Mouse (Mus musculus): ENCODE measurements around the gene Tcea3. TPM values are rescaled to one million over a fixed set of nuclear protein-coding genes. Genes with fewer than 3 reads are reported as not detected.

Tcea3 gene
- total RNA-seq, 1 experiment: 75.1 TPM

DNA sequence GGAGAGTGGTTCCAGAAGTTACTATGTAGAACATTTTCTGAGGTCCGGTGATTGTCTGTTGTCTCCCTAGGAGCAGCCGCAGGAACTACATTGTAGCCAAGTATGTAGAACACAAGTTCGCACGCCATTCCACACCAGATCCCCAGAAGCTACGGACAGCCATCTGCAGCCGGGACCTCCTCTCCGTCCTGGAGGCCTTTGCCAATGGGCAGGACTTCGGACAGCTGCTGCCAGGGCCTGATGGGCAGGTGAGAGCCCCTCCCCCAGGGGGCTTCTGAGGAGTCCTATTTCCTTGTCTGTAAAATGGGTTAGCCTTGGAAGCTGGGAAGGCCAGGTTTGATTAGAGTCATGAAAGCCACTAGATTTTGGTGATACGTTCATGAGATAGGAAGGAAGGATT, 8.4 kb upstream of the Tcea3 start:
- Histone ChIP-seq H3K27ac (ENCODE audit: insufficient read depth, low read depth, low read length, poor library complexity, severe bottlenecking) (no peak overlapping the region), H3K4me3 (ENCODE audit: insufficient read depth in 1 of 2, low read depth in 1 of 2, low read length in 2 of 2, poor library complexity in 1 of 2, severe bottlenecking in 1 of 2) (no peak overlapping the region), H3K36me3 (ENCODE audit: control insufficient read depth, insufficient read depth, low read length, poor library complexity, severe bottlenecking) (peaks cover 36% of the 10 kb centered on the region), H3K9me3 (ENCODE audit: control insufficient read depth, insufficient read depth, low read depth, low read length) (no peaks in the 10 kb centered on the region), H3K4me1 (ENCODE audit: control insufficient read depth in 2 of 2, insufficient read depth in 2 of 2, low read length in 2 of 2, poor library complexity in 1 of 2) (peaks cover 3 to 23% of the 10 kb centered on the region in 2 experiments; a peak in 2 of 4 replicates), H3K9ac (ENCODE audit: insufficient read depth, low read depth, low read length, poor library complexity, severe bottlenecking) (no peak overlapping the region)
- DNase-seq (ENCODE audit: low read depth, low spot score): no peak
- in situ Hi-C loops (cut with MboI; ENCODE audit: low sequenced_read_pairs in 2 of 2, unreplicated experiment in 2 of 2): no loop called here
- TF ChIP-seq HCFC1 (IDR thresholded peaks at IDR 0.05; ENCODE audit: borderline replicate concordance, insufficient read depth, low read length): no peak
- no peak for TF ChIP-seq ZNF384 (IDR thresholded peaks at IDR 0.05; ENCODE audit: low read depth, low read length)
- TF ChIP-seq ZC3H11A (IDR thresholded peaks at IDR 0.05; ENCODE audit: borderline replicate concordance, low read depth, low read length): no peak
- no peak for TF ChIP-seq MAFK (IDR thresholded peaks at IDR 0.05; ENCODE audit: insufficient read depth, low read depth, low read length)
- no peak for TF ChIP-seq CHD2 (IDR thresholded peaks at IDR 0.05; ENCODE audit: low read depth, low read length)

DNA sequence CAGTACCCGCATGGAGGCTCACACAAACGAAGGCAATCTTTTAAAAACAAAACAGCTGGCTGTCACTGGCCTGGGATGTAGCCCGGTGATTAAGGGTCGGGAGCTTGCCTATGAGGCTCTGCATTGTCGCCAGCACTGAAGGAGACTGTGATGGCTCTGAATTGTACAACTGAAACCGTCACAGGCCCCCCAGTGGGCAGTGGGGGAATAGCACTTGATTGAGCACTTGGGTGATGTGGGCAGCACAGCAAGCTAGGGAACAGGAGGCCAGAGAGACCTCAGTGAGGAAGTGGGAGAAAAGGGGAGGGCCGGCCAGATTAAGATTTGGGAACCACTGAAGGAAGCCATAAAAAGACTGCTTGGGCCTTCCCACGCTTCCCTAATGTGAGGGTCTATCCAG, 7.9 kb upstream of the Tcea3 start:
- Histone ChIP-seq H3K4me1 (ENCODE audit: control insufficient read depth in 2 of 2, insufficient read depth in 2 of 2, low read length in 2 of 2, poor library complexity in 1 of 2) (peaks cover 7 to 26% of the 10 kb centered on the region in 2 experiments; a peak in 3 of 4 replicates), H3K9me3 (ENCODE audit: control insufficient read depth, insufficient read depth, low read depth, low read length) (no peaks in the 10 kb centered on the region), H3K4me3 (ENCODE audit: insufficient read depth in 1 of 2, low read depth in 1 of 2, low read length in 2 of 2, poor library complexity in 1 of 2, severe bottlenecking in 1 of 2) (no peak overlapping the region), H3K36me3 (ENCODE audit: control insufficient read depth, insufficient read depth, low read length, poor library complexity, severe bottlenecking) (peaks cover 31% of the 10 kb centered on the region), H3K27ac (ENCODE audit: insufficient read depth, low read depth, low read length, poor library complexity, severe bottlenecking) (no peak overlapping the region), H3K9ac (ENCODE audit: insufficient read depth, low read depth, low read length, poor library complexity, severe bottlenecking) (no peak overlapping the region)
- in situ Hi-C loops (cut with MboI; ENCODE audit: low sequenced_read_pairs in 2 of 2, unreplicated experiment in 2 of 2): no loop called here
- TF ChIP-seq MAFK (IDR thresholded peaks at IDR 0.05; ENCODE audit: insufficient read depth, low read depth, low read length): no peak
- TF ChIP-seq CHD2 (IDR thresholded peaks at IDR 0.05; ENCODE audit: low read depth, low read length): no peak
- TF ChIP-seq ZC3H11A (IDR thresholded peaks at IDR 0.05; ENCODE audit: borderline replicate concordance, low read depth, low read length): no peak
- TF ChIP-seq ZNF384 (IDR thresholded peaks at IDR 0.05; ENCODE audit: low read depth, low read length): no peak
- TF ChIP-seq HCFC1 (IDR thresholded peaks at IDR 0.05; ENCODE audit: borderline replicate concordance, insufficient read depth, low read length): no peak
- peak; percentile 84 for DNase-seq (ENCODE audit: low read depth, low spot score)

DNA sequence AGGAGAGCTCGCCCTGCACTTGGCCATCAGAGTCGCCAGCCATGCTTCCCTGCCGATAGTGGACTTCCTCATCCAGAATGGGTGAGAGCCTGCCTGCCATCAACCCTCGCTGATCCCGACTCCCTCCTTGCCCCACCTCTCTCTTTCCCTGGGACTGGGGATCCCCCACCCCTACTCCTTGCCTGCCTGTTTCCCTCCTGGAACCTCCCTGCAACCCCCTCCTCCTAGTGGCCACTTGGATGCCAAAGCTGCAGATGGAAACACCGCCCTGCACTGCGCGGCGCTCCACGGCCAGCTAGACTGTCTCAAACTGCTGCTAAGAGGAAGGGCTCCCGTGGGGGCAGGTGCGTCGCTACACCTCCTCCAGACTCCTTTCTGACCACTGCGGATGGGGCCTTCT, 7.4 kb upstream of the Tcea3 start:
- TF ChIP-seq HCFC1 (IDR thresholded peaks at IDR 0.05; ENCODE audit: borderline replicate concordance, insufficient read depth, low read length) (no peak), ZC3H11A (IDR thresholded peaks at IDR 0.05; ENCODE audit: borderline replicate concordance, low read depth, low read length) (no peak), MAFK (IDR thresholded peaks at IDR 0.05; ENCODE audit: insufficient read depth, low read depth, low read length) (no peak), CHD2 (IDR thresholded peaks at IDR 0.05; ENCODE audit: low read depth, low read length) (no peak), ZNF384 (IDR thresholded peaks at IDR 0.05; ENCODE audit: low read depth, low read length) (no peak)
- no peak for DNase-seq (ENCODE audit: low read depth, low spot score)
- in situ Hi-C loops (cut with MboI; ENCODE audit: low sequenced_read_pairs in 2 of 2, unreplicated experiment in 2 of 2): no loop called here
- H3K4me3 ChIP-seq (ENCODE audit: insufficient read depth in 1 of 2, low read depth in 1 of 2, low read length in 2 of 2, poor library complexity in 1 of 2, severe bottlenecking in 1 of 2): no peak overlapping the region
- H3K9ac ChIP-seq (ENCODE audit: insufficient read depth, low read depth, low read length, poor library complexity, severe bottlenecking): no peak overlapping the region
- no peaks in the 10 kb centered on the region for H3K9me3 ChIP-seq (ENCODE audit: control insufficient read depth, insufficient read depth, low read depth, low read length)
- peaks cover 9 to 30% of the 10 kb centered on the region in 2 experiments for H3K4me1 ChIP-seq (ENCODE audit: control insufficient read depth in 2 of 2, insufficient read depth in 2 of 2, low read length in 2 of 2, poor library complexity in 1 of 2)
- H3K27ac ChIP-seq (ENCODE audit: insufficient read depth, low read depth, low read length, poor library complexity, severe bottlenecking): 0 out of 2 replicates have a peak overlapping the region, but pooled peaks have one; percentile 39
- H3K36me3 ChIP-seq (ENCODE audit: control insufficient read depth, insufficient read depth, low read length, poor library complexity, severe bottlenecking): peaks cover 29% of the 10 kb centered on the region

DNA sequence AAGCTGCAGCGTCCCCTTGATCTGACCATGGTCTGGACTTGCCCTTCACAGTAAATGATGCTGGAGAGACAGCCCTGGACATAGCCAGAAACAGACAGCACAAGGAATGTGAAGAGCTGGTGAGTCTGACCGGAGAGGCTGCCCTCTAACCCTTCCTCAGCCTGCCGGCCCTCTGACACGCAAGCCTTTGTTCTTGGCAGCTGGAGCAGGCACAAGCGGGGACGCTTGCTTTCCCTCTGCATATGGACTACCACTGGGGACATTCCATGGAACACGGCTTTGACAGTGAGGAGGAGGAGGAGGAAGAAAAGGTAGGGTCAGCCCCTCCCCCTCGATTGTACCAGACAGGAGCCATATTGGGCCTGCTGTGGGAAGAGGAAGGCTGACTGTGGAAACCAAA, 6.6 kb upstream of the Tcea3 start:
- DNase-seq (ENCODE audit: low read depth, low spot score): no peak
- in situ Hi-C loops (cut with MboI; ENCODE audit: low sequenced_read_pairs in 2 of 2, unreplicated experiment in 2 of 2): no loop called here
- no peak overlapping the region for H3K27ac ChIP-seq (ENCODE audit: insufficient read depth, low read depth, low read length, poor library complexity, severe bottlenecking)
- H3K36me3 ChIP-seq (ENCODE audit: control insufficient read depth, insufficient read depth, low read length, poor library complexity, severe bottlenecking): peaks cover 28% of the 10 kb centered on the region
- TF ChIP-seq ZNF384 (IDR thresholded peaks at IDR 0.05; ENCODE audit: low read depth, low read length) (no peak), ZC3H11A (IDR thresholded peaks at IDR 0.05; ENCODE audit: borderline replicate concordance, low read depth, low read length) (no peak), MAFK (IDR thresholded peaks at IDR 0.05; ENCODE audit: insufficient read depth, low read depth, low read length) (no peak), CHD2 (IDR thresholded peaks at IDR 0.05; ENCODE audit: low read depth, low read length) (no peak)
- H3K9ac ChIP-seq (ENCODE audit: insufficient read depth, low read depth, low read length, poor library complexity, severe bottlenecking): no peak overlapping the region
- no peak overlapping the region for H3K4me3 ChIP-seq (ENCODE audit: insufficient read depth in 1 of 2, low read depth in 1 of 2, low read length in 2 of 2, poor library complexity in 1 of 2, severe bottlenecking in 1 of 2)
- no peaks in the 10 kb centered on the region for H3K9me3 ChIP-seq (ENCODE audit: control insufficient read depth, insufficient read depth, low read depth, low read length)
- H3K4me1 ChIP-seq (ENCODE audit: control insufficient read depth in 2 of 2, insufficient read depth in 2 of 2, low read length in 2 of 2, poor library complexity in 1 of 2): peaks cover 9 to 33% of the 10 kb centered on the region in 2 experiments
